9 mouse cellular contexts compared by ENCODE assay signal in genomic region chr7:120597744-120598243, GRCm38 (mm10). TPM values are rescaled to one million over a fixed set of nuclear protein-coding genes. Genes with fewer than 3 reads are reported as not detected.
A peak's percentile ranks its signal among the peaks of the same experiment; 100 is the strongest.
DNase-seq lines count a peak whose midpoint lies in the region; ATAC-seq and TF ChIP-seq lines count a peak whose summit lies in the region.
"Had no signal": no experiment of that assay in that cellular context is flagged by ENCODE, and none has a peak within 500 bp of the region (broad histone marks: within the 10 kb centered on the region; RNA-seq: fewer than 3 reads in every experiment).

No protein-coding gene starts in this region.

- no peak for TF ChIP-seq EP300 in heart, adult 2 months (IDR thresholded peaks at IDR 0.05; ENCODE audit: insufficient read depth, low read depth, low read length)

- no peaks in the 10 kb centered on the region for H3K9me3 ChIP-seq in hindbrain, embryonic 12.5 days (replicated peaks)
- no peaks in the 10 kb centered on the region for H3K9me3 ChIP-seq in limb, embryonic 10.5 days (replicated peaks)
- no peaks in the 10 kb centered on the region for H3K9me3 ChIP-seq in midbrain, embryonic 15.5 days

- no peaks in the 10 kb centered on the region for H3K36me3 ChIP-seq in heart, adult 2 months (ENCODE audit: control insufficient read depth, insufficient read depth, low read length)
- no peaks in the 10 kb centered on the region for H3K36me3 ChIP-seq in hindbrain, embryonic 12.5 days
- no peaks in the 10 kb centered on the region for H3K36me3 ChIP-seq in limb, embryonic 10.5 days
- H3K36me3 ChIP-seq in midbrain, embryonic 15.5 days (replicated peaks), result no peaks in the 10 kb centered on the region

- H3K4me2 ChIP-seq in hindbrain, embryonic 12.5 days (replicated peaks), result peak overlapping the region; percentile 63
- peak overlapping the region; percentile 66 for H3K4me2 ChIP-seq in midbrain, embryonic 15.5 days

- H3K27me3 ChIP-seq in heart, adult 2 months (ENCODE audit: control insufficient read depth, insufficient read depth, low read length), result 0 out of 2 replicates have a peak, but pooled peaks cover 1% of the 10 kb centered on the region
- H3K27me3 ChIP-seq in hindbrain, embryonic 12.5 days, result peaks cover 6% of the 10 kb centered on the region; the same call in 1 of the 2 replicates
- peaks cover 30% of the 10 kb centered on the region for H3K27me3 ChIP-seq in limb, embryonic 10.5 days (ENCODE audit: low read depth, poor library complexity, severe bottlenecking)
- no peaks in the 10 kb centered on the region for H3K27me3 ChIP-seq in midbrain, embryonic 15.5 days (replicated peaks)
- H3K27me3 ChIP-seq: CH12.LX had no signal

- no peak for TF ChIP-seq POLR2A in heart, adult 2 months (IDR thresholded peaks at IDR 0.05; ENCODE audit: insufficient read depth, low read depth, low read length)
- no peak for TF ChIP-seq POLR2A in embryonic fibroblast, embryonic 13.5 days (IDR thresholded peaks at IDR 0.05; ENCODE audit: low read depth, low read length)

- peak; percentile 2 to 19 for DNase-seq in heart, adult 2 months
- DNase-seq in heart, adult 11 months, result no peak
- peak; percentile 30 for DNase-seq in brain, adult 2 months (ENCODE audit: low read depth, low spot score)
- DNase-seq in limb, embryonic 10.5 days (ENCODE audit: low spot score), result peak; percentile 61
- no peak for DNase-seq in spleen, postnatal 36 days (ENCODE audit: low spot score in 2 of 2)

- no peak overlapping the region for H3K27ac ChIP-seq in heart, adult 2 months
- H3K27ac ChIP-seq in embryonic fibroblast, embryonic 13.5 days (ENCODE audit: insufficient read depth, low read length), result no peak overlapping the region
- H3K27ac ChIP-seq in hindbrain, embryonic 12.5 days, result no peak overlapping the region; the same call in 1 of the 2 replicates
- H3K27ac ChIP-seq in limb, embryonic 10.5 days, result peak overlapping the region; percentile 77
- peak overlapping the region; percentile 72 for H3K27ac ChIP-seq in midbrain, embryonic 15.5 days

- no peaks in the 10 kb centered on the region for H3K4me1 ChIP-seq in heart, adult 2 months (ENCODE audit: control insufficient read depth, insufficient read depth, low read length)
- H3K4me1 ChIP-seq in embryonic fibroblast, embryonic 13.5 days (ENCODE audit: control insufficient read depth, insufficient read depth, low read length), result no peaks in the 10 kb centered on the region
- no peaks in the 10 kb centered on the region for H3K4me1 ChIP-seq in hindbrain, embryonic 12.5 days
- no peaks in the 10 kb centered on the region for H3K4me1 ChIP-seq in limb, embryonic 10.5 days
- H3K4me1 ChIP-seq in midbrain, embryonic 15.5 days, result no peaks in the 10 kb centered on the region

- intact Hi-C loops in heart, adult 2 months (cut with DNase I), result no loop called here

- no peak for TF ChIP-seq CTCF in heart, adult 2 months (IDR thresholded peaks at IDR 0.05)
- TF ChIP-seq CTCF in embryonic fibroblast, embryonic 13.5 days (IDR thresholded peaks at IDR 0.05; ENCODE audit: borderline replicate concordance, insufficient read depth, low read length), result no peak

- H3K4me3 ChIP-seq in heart, adult 2 months, result no peak overlapping the region
- peak overlapping the region; percentile 24 for H3K4me3 ChIP-seq in embryonic fibroblast, embryonic 13.5 days (ENCODE audit: insufficient read depth, low read length)
- H3K4me3 ChIP-seq in hindbrain, embryonic 12.5 days, result peak overlapping the region; percentile 39
- H3K4me3 ChIP-seq in limb, embryonic 10.5 days, result peak overlapping the region; percentile 53
- H3K4me3 ChIP-seq in midbrain, embryonic 15.5 days, result peak overlapping the region; percentile 46

- no peaks in the 10 kb centered on the region for H3K79me2 ChIP-seq in heart, adult 2 months (replicated peaks; ENCODE audit: control insufficient read depth, insufficient read depth, low read length)

- WGBS in heart, adult 2 months, result 9% methylated on average over 41 of the region's 41 CpGs
- 8% methylated on average over 41 of the region's 41 CpGs for WGBS in hindbrain, embryonic 12.5 days
- 10% methylated on average over 41 of the region's 41 CpGs for WGBS in limb, embryonic 10.5 days
- 5% methylated on average over 41 of the region's 41 CpGs for WGBS in midbrain, embryonic 15.5 days

- ATAC-seq in hindbrain, embryonic 12.5 days (ENCODE audit: low FRiP score), result peak; percentile 84
- peak; percentile 90 for ATAC-seq in midbrain, embryonic 15.5 days (replicated peaks)

- peak overlapping the region; percentile 54 for H3K9ac ChIP-seq in heart, adult 2 months (ENCODE audit: low read depth, low read length)
- H3K9ac ChIP-seq in hindbrain, embryonic 12.5 days, result peak overlapping the region; percentile 59
- peak overlapping the region; percentile 54 for H3K9ac ChIP-seq in midbrain, embryonic 15.5 days

RNA-seq across cellular contexts. Expression of gene Uqcrc2, which starts 37.2 kb away (rescaled TPM):
- 1,000 to 10,000 TPM; 1,049 to 1,165 TPM for total RNA-seq in heart, adult 2 months (2021)
- polyA plus RNA-seq in heart, adult 2 months (2012; rRNA removed), result 476 and 1,108 TPM in 2 replicates
- polyA plus RNA-seq in embryonic fibroblast, embryonic 13.5 days (2011; ENCODE audit: insufficient read length, low read depth, missing spikeins), result 176 and 203 TPM in 2 replicates
- 162 and 170 TPM in 2 replicates for polyA plus RNA-seq in hindbrain, embryonic 12.5 days (2016; fragmentation: Nextera tagmentation; extraction: Ambion mirVana)
- polyA plus RNA-seq in limb, embryonic 10.5 days (2016; fragmentation: Nextera tagmentation; extraction: Ambion mirVana), result 187 and 190 TPM in 2 replicates
- 204 and 212 TPM in 2 replicates for polyA plus RNA-seq in midbrain, embryonic 15.5 days (2015; fragmentation: Nextera tagmentation; extraction: Ambion mirVana)

Comparison
In these comparisons a context has a peak if more than half of its experiments do, and no peak if none do; other contexts are left out.
1. DNase-seq: peak in heart, adult 2 months (2 of 2), brain, adult 2 months (single experiment) and limb, embryonic 10.5 days (single experiment); none in heart, adult 11 months (single experiment) and spleen, postnatal 36 days (0 of 2).
2. H3K27ac ChIP-seq: peak in limb, embryonic 10.5 days (single experiment) and midbrain, embryonic 15.5 days (single experiment); none in heart, adult 2 months (single experiment), embryonic fibroblast, embryonic 13.5 days (single experiment) and hindbrain, embryonic 12.5 days (single experiment).
3. Peak in every context shown above with its lines, with median percentiles within 50 percentile points of each other: H3K9ac ChIP-seq.